Mouse (Mus musculus): ENCODE measurements at regions not wholly inside any gene's neighbourhood (a gene's known extent, or its start where the extent isn't known, plus 50 kb on each side); places are given as distances from the start of the nearest gene placed in this dataset.
A peak's percentile ranks its signal among the peaks of the same experiment; 100 is the strongest.

GRCm38 (mm10) chr14:80657408-80657807, 673.5 kb downstream of the Olfm4 start:
- no peak overlapping the region for H3K9ac ChIP-seq (ENCODE audit: low read length)
- H3K27ac ChIP-seq (ENCODE audit: low read depth, low read length) = no peak overlapping the region
- H3K4me1 ChIP-seq (replicated peaks; ENCODE audit: control insufficient read depth, insufficient read depth, low read length) = no peaks in the 10 kb centered on the region
- 86% methylated on average over 6 of the region's 6 CpGs for WGBS
- no peaks in the 10 kb centered on the region for H3K36me3 ChIP-seq (ENCODE audit: control insufficient read depth, insufficient read depth, low read length)
- DNase-seq (ENCODE audit: low spot score) (no peak), ATAC-seq (replicated peaks; ENCODE audit: low FRiP score) (no peak)
- no peaks in the 10 kb centered on the region for H3K27me3 ChIP-seq (ENCODE audit: control insufficient read depth, insufficient read depth, low read length)
- H3K4me2 ChIP-seq (ENCODE audit: low read depth, low read length, severe bottlenecking) = no peak overlapping the region
- H3K4me3 ChIP-seq (ENCODE audit: low read depth, low read length) = no peak overlapping the region
- H3K9me3 ChIP-seq (ENCODE audit: control insufficient read depth, low read length) = no peaks in the 10 kb centered on the region

GRCm38 (mm10) chr14:80682876-80683275, 699.0 kb downstream of the Olfm4 start:
- no peaks in the 10 kb centered on the region for H3K27me3 ChIP-seq (ENCODE audit: control insufficient read depth, insufficient read depth, low read length)
- no peak overlapping the region for H3K27ac ChIP-seq (ENCODE audit: low read depth, low read length)
- H3K36me3 ChIP-seq (ENCODE audit: control insufficient read depth, insufficient read depth, low read length) = no peaks in the 10 kb centered on the region
- ATAC-seq (replicated peaks; ENCODE audit: low FRiP score) (no peak), DNase-seq (ENCODE audit: low spot score) (no peak)
- no peak overlapping the region for H3K4me3 ChIP-seq (ENCODE audit: low read depth, low read length)
- H3K4me1 ChIP-seq (replicated peaks; ENCODE audit: control insufficient read depth, insufficient read depth, low read length) = peaks cover 2% of the 10 kb centered on the region; the same call in 1 of the 2 replicates
- H3K9me3 ChIP-seq (ENCODE audit: control insufficient read depth, low read length) = no peaks in the 10 kb centered on the region
- H3K9ac ChIP-seq (ENCODE audit: low read length) = no peak overlapping the region
- 54% methylated on average over 1 of the region's 1 CpGs for WGBS
- no peak overlapping the region for H3K4me2 ChIP-seq (ENCODE audit: low read depth, low read length, severe bottlenecking)

GRCm38 (mm10) chr14:80683282-80683681, 699.4 kb downstream of the Olfm4 start:
- Histone ChIP-seq H3K27ac (ENCODE audit: low read depth, low read length) (no peak overlapping the region), H3K9ac (ENCODE audit: low read length) (no peak overlapping the region), H3K27me3 (ENCODE audit: control insufficient read depth, insufficient read depth, low read length) (no peaks in the 10 kb centered on the region), H3K4me3 (ENCODE audit: low read depth, low read length) (no peak overlapping the region), H3K9me3 (ENCODE audit: control insufficient read depth, low read length) (no peaks in the 10 kb centered on the region), H3K4me2 (ENCODE audit: low read depth, low read length, severe bottlenecking) (no peak overlapping the region), H3K36me3 (ENCODE audit: control insufficient read depth, insufficient read depth, low read length) (no peaks in the 10 kb centered on the region), H3K4me1 (replicated peaks; ENCODE audit: control insufficient read depth, insufficient read depth, low read length) (peaks cover 2% of the 10 kb centered on the region; the same call in 1 of the 2 replicates)
- 31% methylated on average over 7 of the region's 7 CpGs for WGBS
- DNase-seq (ENCODE audit: low spot score) = no peak
- ATAC-seq (replicated peaks; ENCODE audit: low FRiP score) = 0 out of 2 replicates have a peak, but pooled peaks have one; percentile 15

- no peak for DNase-seq (ENCODE audit: low spot score)
These were observed 699.8 kb downstream of the Olfm4 start for GRCm38 (mm10) chr14:80683703-80684102.

GRCm38 (mm10) chr14:80690476-80690875, 706.6 kb downstream of the Olfm4 start:
- Histone ChIP-seq H3K4me1 (replicated peaks; ENCODE audit: control insufficient read depth, insufficient read depth, low read length) (no peaks in the 10 kb centered on the region), H3K4me3 (ENCODE audit: low read depth, low read length) (no peak overlapping the region), H3K36me3 (ENCODE audit: control insufficient read depth, insufficient read depth, low read length) (no peaks in the 10 kb centered on the region), H3K4me2 (ENCODE audit: low read depth, low read length, severe bottlenecking) (no peak overlapping the region), H3K9me3 (ENCODE audit: control insufficient read depth, low read length) (no peaks in the 10 kb centered on the region), H3K27ac (ENCODE audit: low read depth, low read length) (no peak overlapping the region), H3K9ac (ENCODE audit: low read length) (no peak overlapping the region), H3K27me3 (ENCODE audit: control insufficient read depth, insufficient read depth, low read length) (no peaks in the 10 kb centered on the region)
- 3% methylated on average over 1 of the region's 1 CpGs for WGBS
- ATAC-seq (replicated peaks; ENCODE audit: low FRiP score) = no peak
- no peak for DNase-seq (ENCODE audit: low spot score)

More at GRCm38 (mm10) chr14:80683703-80684102, 699.8 kb downstream of the Olfm4 start:
- Histone ChIP-seq H3K9me3 (ENCODE audit: control insufficient read depth, low read length) (no peaks in the 10 kb centered on the region), H3K4me1 (replicated peaks; ENCODE audit: control insufficient read depth, insufficient read depth, low read length) (peaks cover 2% of the 10 kb centered on the region; the same call in 1 of the 2 replicates), H3K27ac (ENCODE audit: low read depth, low read length) (no peak overlapping the region), H3K36me3 (ENCODE audit: control insufficient read depth, insufficient read depth, low read length) (no peaks in the 10 kb centered on the region), H3K9ac (ENCODE audit: low read length) (no peak overlapping the region), H3K27me3 (ENCODE audit: control insufficient read depth, insufficient read depth, low read length) (no peaks in the 10 kb centered on the region), H3K4me3 (ENCODE audit: low read depth, low read length) (no peak overlapping the region), H3K4me2 (ENCODE audit: low read depth, low read length, severe bottlenecking) (no peak overlapping the region)
- no peak for ATAC-seq (replicated peaks; ENCODE audit: low FRiP score)
- 69% methylated on average over 6 of the region's 6 CpGs for WGBS

GRCm38 (mm10) chr14:80722766-80723531, 739.1 kb downstream of the Olfm4 start:
- no peaks in the 10 kb centered on the region for H3K27me3 ChIP-seq (ENCODE audit: control insufficient read depth, insufficient read depth, low read length)
- 0 out of 2 replicates have a peak, but pooled peaks have one; percentile 53 for ATAC-seq (replicated peaks; ENCODE audit: low FRiP score)
- no peaks in the 10 kb centered on the region for H3K36me3 ChIP-seq (ENCODE audit: control insufficient read depth, insufficient read depth, low read length)
- H3K4me3 ChIP-seq (ENCODE audit: low read depth, low read length) = no peak overlapping the region
- no peaks in the 10 kb centered on the region for H3K9me3 ChIP-seq (ENCODE audit: control insufficient read depth, low read length)
- no peak overlapping the region for H3K4me2 ChIP-seq (ENCODE audit: low read depth, low read length, severe bottlenecking)
- H3K4me1 ChIP-seq (replicated peaks; ENCODE audit: control insufficient read depth, insufficient read depth, low read length) = no peaks in the 10 kb centered on the region
- no peak overlapping the region for H3K27ac ChIP-seq (ENCODE audit: low read depth, low read length)
- no peak for DNase-seq (ENCODE audit: low spot score)
- 62% methylated on average over 4 of the region's 4 CpGs for WGBS
- no peak overlapping the region for H3K9ac ChIP-seq (ENCODE audit: low read length)

- H3K9ac ChIP-seq (ENCODE audit: low read length) = no peak overlapping the region
- H3K36me3 ChIP-seq (ENCODE audit: control insufficient read depth, insufficient read depth, low read length) = no peaks in the 10 kb centered on the region
- no peaks in the 10 kb centered on the region for H3K9me3 ChIP-seq (ENCODE audit: control insufficient read depth, low read length)
- ATAC-seq (replicated peaks; ENCODE audit: low FRiP score) (peak; percentile 42; the same call in 1 of the 2 replicates), DNase-seq (ENCODE audit: low spot score) (no peak)
- no peaks in the 10 kb centered on the region for H3K27me3 ChIP-seq (ENCODE audit: control insufficient read depth, insufficient read depth, low read length)
- H3K4me1 ChIP-seq (replicated peaks; ENCODE audit: control insufficient read depth, insufficient read depth, low read length) = no peaks in the 10 kb centered on the region
- WGBS = 67% methylated on average over 5 of the region's 5 CpGs
- H3K4me3 ChIP-seq (ENCODE audit: low read depth, low read length) = no peak overlapping the region
- no peak overlapping the region for H3K4me2 ChIP-seq (ENCODE audit: low read depth, low read length, severe bottlenecking)
- H3K27ac ChIP-seq (ENCODE audit: low read depth, low read length) = no peak overlapping the region
These were observed 747.3 kb downstream of the Olfm4 start for GRCm38 (mm10) chr14:80731194-80731593.
